Mouse (Mus musculus) liver, embryonic 14.5 days (tissue): ENCODE results near the gene Clic1. TPM values are rescaled to one million over a fixed set of nuclear protein-coding genes. Genes with fewer than 3 reads are reported as not detected.

Source experiments
- ATAC-seq: fragments of 200-750 bp; cut with Nextera tagmentation; 2 replicates; pipeline ENCODE4 v1.8.0; 2017; ENCODE audit warnings: moderate number of reproducible peaks, mild to moderate bottlenecking, moderate library complexity; ENCODE audit not compliant: insufficient read depth
- DNase-seq, 3 experiments: peaks; one replicate each; pipeline ENCODE4 v3.0.0-alpha.2; 2012 to 2013; ENCODE audit warnings: low read depth in 3 of 3, low spot score in 3 of 3
- H3K27ac ChIP-seq: fragments of 300-500 bp; sonication (generic); 2 replicates; pipeline ENCODE4 v1.5.1; 2014; ENCODE audit warnings: moderate library complexity, mild to moderate bottlenecking, control low read depth, inconsistent platforms
- H3K27me3 ChIP-seq: fragments of 300-500 bp; sonication (generic); 2 replicates; pipeline ENCODE4 v1.6.1; 2014; ENCODE audit warnings: mild to moderate bottlenecking, low read length, moderate library complexity; ENCODE audit not compliant: control insufficient read depth, insufficient read depth
- H3K36me3 ChIP-seq: fragments of 300-500 bp; sonication (generic); replicated peaks from 2 replicates; pipeline ENCODE4 v1.6.1; 2014; ENCODE audit warnings: low read depth; ENCODE audit not compliant: control insufficient read depth, insufficient read depth
- H3K4me1 ChIP-seq, 2 experiments: fragments of 200-500 bp in 1 of 2; fragments of 300-500 bp in 1 of 2; sonication (generic) in 1 of 2; replicated peaks; 2 replicates each; pipeline ENCODE4 v1.6.1; 2012 to 2014; ENCODE audit warnings: antibody characterized with exemption in 1 of 2, inconsistent platforms in 1 of 2, low read length in 1 of 2; ENCODE audit not compliant: control insufficient read depth in 2 of 2, insufficient read depth in 2 of 2
- H3K4me2 ChIP-seq: fragments of 300-500 bp; sonication (generic); 2 replicates; pipeline ENCODE4 v1.6.1; 2014; ENCODE audit warnings: low read depth, mild to moderate bottlenecking, control low read depth, moderate library complexity
- H3K4me3 ChIP-seq, 2 experiments: fragments of 200-500 bp in 1 of 2; fragments of 300-500 bp in 1 of 2; sonication (generic) in 1 of 2; 2 replicates each; pipeline ENCODE4 v1.5.1; 2012 to 2014; ENCODE audit warnings: low read depth in 2 of 2, low read length in 2 of 2, mild to moderate bottlenecking in 2 of 2, control low read depth in 1 of 2, inconsistent platforms in 1 of 2, moderate library complexity in 1 of 2; ENCODE audit not compliant: insufficient read depth in 1 of 2
- H3K9ac ChIP-seq: fragments of 300-500 bp; sonication (generic); replicated peaks from 2 replicates; pipeline ENCODE4 v1.6.1; 2014; ENCODE audit warnings: mild to moderate bottlenecking, control low read depth, moderate library complexity
- H3K9me3 ChIP-seq: fragments of 300-500 bp; sonication (generic); 2 replicates; pipeline ENCODE4 v1.6.1; 2016; ENCODE audit warnings: low read length, mixed read lengths; ENCODE audit not compliant: control insufficient read depth
- CTCF ChIP-seq: IDR thresholded peaks from 2 replicates; pipeline ENCODE4 v1.5.1; 2016; ENCODE audit warnings: antibody characterized with exemption, low read depth, control low read depth
- EP300 ChIP-seq: IDR thresholded peaks from 2 replicates; pipeline ENCODE4 v1.6.1; 2016; ENCODE audit warnings: antibody characterized with exemption, low read depth
- WGBS: fragments of 180-500 bp; shearing (Covaris S2); extraction: QIAGEN DNeasy Blood & Tissue Kit; methylation state at CpG from one replicate; pipeline ENCODE4 v1.1.7; 2014; ENCODE audit not compliant: insufficient replicate concordance; 5-methylcytosine and 5-hydroxymethylcytosine counted together
- polyA plus RNA-seq, 2 experiments: library from polyadenylated mRNA; depleted of rRNA in 1 of 2; stranded (reverse) in 1 of 2; unstranded in 1 of 2; fragments of >200 nt; fragmentation: Nextera tagmentation in 1 of 2; extraction: Ambion mirVana in 1 of 2; gene quantifications; 2 replicates each; pipeline versions ENCODE4 v1.2.1 to v1.2.3; 2012 to 2014

Clic1 gene
- polyA plus RNA-seq, 2 experiments = 38.1 to 78.0 TPM

- peaks cover 10% of the 10 kb centered on the region in 2 experiments for H3K4me1 ChIP-seq
- ATAC-seq (no peak), DNase-seq (no peak)
- H3K4me2 ChIP-seq = no peak overlapping the region
- no peaks in the 10 kb centered on the region for H3K9me3 ChIP-seq
- H3K4me3 ChIP-seq = no peak overlapping the region
- no peak overlapping the region for H3K27ac ChIP-seq
- TF ChIP-seq CTCF (no peak), EP300 (no peak)
- WGBS = 81% methylated on average over 14 of the region's 14 CpGs
- peaks cover 28% of the 10 kb centered on the region for H3K36me3 ChIP-seq
- no peaks in the 10 kb centered on the region for H3K27me3 ChIP-seq
- no peak overlapping the region for H3K9ac ChIP-seq
These were observed 42.8 kb downstream of the Clic1 start for GRCm38 (mm10) chr17:35092403-35093198.

DNA sequence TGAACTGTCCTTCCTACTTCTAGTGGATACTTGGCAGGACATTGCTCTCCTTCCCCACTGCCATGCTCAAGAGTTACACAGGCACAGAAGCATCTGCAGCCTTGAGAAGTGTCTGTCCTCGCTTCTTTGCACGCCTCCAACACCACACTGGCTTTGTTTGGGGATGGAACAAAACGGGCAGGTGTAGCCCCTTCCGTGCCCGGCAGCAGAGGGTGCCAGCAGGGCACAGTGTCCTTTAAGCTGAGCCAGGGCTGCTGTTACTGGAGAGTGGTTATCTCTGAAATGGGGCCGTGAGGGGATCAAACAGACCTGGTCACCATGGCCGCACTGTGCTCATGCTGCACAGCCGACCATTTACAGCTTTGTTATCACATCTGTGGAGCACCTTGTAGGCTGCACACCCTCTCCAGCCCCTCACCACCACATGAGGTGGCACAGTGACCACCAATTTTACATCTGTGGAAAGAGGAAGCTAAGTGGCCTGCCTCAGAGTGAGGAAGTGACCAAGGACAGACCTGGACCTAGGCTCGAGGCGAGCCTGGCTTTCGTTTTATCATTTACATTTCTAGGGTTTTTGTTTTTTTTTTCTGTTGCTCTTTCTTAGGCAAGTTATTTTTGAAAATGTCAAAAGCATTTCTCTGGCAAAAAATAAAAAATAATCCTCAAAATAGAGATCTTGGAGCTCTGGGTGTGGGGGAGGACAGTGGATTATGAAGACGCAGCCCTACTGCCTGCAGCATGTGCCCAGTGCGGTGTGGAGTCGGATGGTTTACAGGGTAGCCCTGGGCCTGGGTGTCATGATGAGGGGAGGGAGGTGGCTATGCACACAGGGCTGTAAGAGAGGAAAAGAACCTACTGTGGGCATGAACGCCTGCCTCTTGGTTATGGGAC, 45.0 kb downstream of the Clic1 start:
- WGBS = 76% methylated on average over 15 of the region's 15 CpGs
- no peak overlapping the region for H3K27ac ChIP-seq

GRCm38 (mm10) chr17:35096597-35096996, 46.8 kb downstream of the Clic1 start:
- H3K9ac ChIP-seq = no peak overlapping the region
- ATAC-seq (no peak), DNase-seq (no peak)
- H3K4me3 ChIP-seq = no peak overlapping the region
- peaks cover 44% of the 10 kb centered on the region for H3K36me3 ChIP-seq
- no peaks in the 10 kb centered on the region for H3K27me3 ChIP-seq
- TF ChIP-seq EP300 = no peak
- TF ChIP-seq CTCF = no peak
- no peak overlapping the region for H3K4me2 ChIP-seq
- WGBS = 84% methylated on average over 12 of the region's 12 CpGs
- H3K27ac ChIP-seq = no peak overlapping the region
- H3K9me3 ChIP-seq = no peaks in the 10 kb centered on the region
- no peaks in the 10 kb centered on the region for H3K4me1 ChIP-seq

More for the DNA sequence above, 45.0 kb downstream of the Clic1 start:
- Histone ChIP-seq H3K9me3 (no peaks in the 10 kb centered on the region), H3K4me2 (no peak overlapping the region), H3K9ac (no peak overlapping the region), H3K36me3 (peaks cover 38% of the 10 kb centered on the region), H3K4me3 (no peak overlapping the region), H3K27me3 (no peaks in the 10 kb centered on the region), H3K4me1 (peaks cover 10% of the 10 kb centered on the region in 2 experiments)
- TF ChIP-seq CTCF (no peak), EP300 (no peak)
- ATAC-seq = no peak
- no peak for DNase-seq

DNA sequence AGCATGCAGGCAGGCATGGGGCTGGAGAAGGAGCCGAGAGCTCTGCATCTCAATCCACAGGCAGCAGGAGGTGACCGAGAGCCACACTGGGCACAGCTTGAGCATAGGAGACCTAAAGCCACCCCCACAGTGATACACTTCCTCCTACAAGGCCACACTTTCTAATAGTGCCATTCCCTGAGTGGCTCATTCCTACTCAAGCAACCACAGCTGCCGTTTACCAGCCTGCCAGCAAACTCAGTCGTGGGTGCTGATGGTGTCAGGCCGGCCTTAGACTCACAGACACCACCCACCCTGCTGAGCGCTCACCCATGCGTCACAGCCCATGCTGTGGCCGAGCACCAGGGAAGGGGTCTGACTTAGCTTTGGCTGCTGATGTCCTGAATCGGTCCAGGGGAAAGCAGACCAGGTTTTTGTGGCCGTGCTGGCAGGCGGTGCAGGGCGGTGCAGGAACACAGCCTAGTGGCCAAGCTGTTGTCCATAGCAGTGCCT, 47.4 kb downstream of the Clic1 start:
- DNase-seq = no peak
- TF ChIP-seq EP300 = no peak

More for the DNA sequence above, 47.4 kb downstream of the Clic1 start:
- Histone ChIP-seq H3K4me1 (no peaks in the 10 kb centered on the region), H3K4me3 (no peak overlapping the region), H3K4me2 (no peak overlapping the region), H3K27ac (no peak overlapping the region), H3K36me3 (peaks cover 45% of the 10 kb centered on the region), H3K9me3 (no peaks in the 10 kb centered on the region), H3K27me3 (no peaks in the 10 kb centered on the region), H3K9ac (no peak overlapping the region)
- 83% methylated on average over 12 of the region's 12 CpGs for WGBS
- ATAC-seq = no peak
